In genomic region chr10:85044191-85044711, GRCm38 (mm10) we compare ENCODE assay signal across 8 mouse cellular contexts. TPM values are rescaled to one million over a fixed set of nuclear protein-coding genes. Genes with fewer than 3 reads are reported as not detected.
DNase-seq lines count a peak whose midpoint lies in the region; ATAC-seq and TF ChIP-seq lines count a peak whose summit lies in the region.

No protein-coding gene starts in this region.

- no peak for TF ChIP-seq CTCF in kidney, postnatal 0 days (IDR thresholded peaks at IDR 0.05; ENCODE audit: low read depth)

- no peaks in the 10 kb centered on the region for H3K27me3 ChIP-seq in kidney, postnatal 0 days (ENCODE audit: insufficient read depth, low read length)
- H3K27me3 ChIP-seq in limb, embryonic 12.5 days, result peaks cover 2% of the 10 kb centered on the region; the same call in 1 of the 2 replicates
- no peaks in the 10 kb centered on the region for H3K27me3 ChIP-seq in midbrain, embryonic 15.5 days (replicated peaks)

- ATAC-seq in kidney, postnatal 0 days (replicated peaks; ENCODE audit: low FRiP score, low read depth), result no peak
- no peak for ATAC-seq in limb, embryonic 12.5 days (ENCODE audit: insufficient number of reproducible peaks, insufficient read depth, low FRiP score, low TSS enrichment, low read depth)
- ATAC-seq in midbrain, embryonic 15.5 days (replicated peaks), result peak; percentile 43

- peak; percentile 12 for DNase-seq in kidney, postnatal 0 days (ENCODE audit: low spot score)
- DNase-seq in kidney, adult 18-20 months, result no peak
- peak; percentile 3 for DNase-seq in heart, adult 8-10 months (ENCODE audit: low spot score)
- DNase-seq in frontal cortex, adult 2 months (ENCODE audit: extremely low spot score in 1 of 2, low spot score in 1 of 2), result no peak
- DNase-seq in thymus, postnatal 14 days, result no peak
- no peak for DNase-seq in frontal cortex, postnatal 36 days (ENCODE audit: low spot score in 2 of 2)

- 37% methylated on average over 17 of the region's 17 CpGs for WGBS in kidney, postnatal 0 days
- 20% methylated on average over 17 of the region's 17 CpGs for WGBS in limb, embryonic 12.5 days
- WGBS in midbrain, embryonic 15.5 days, result 6% methylated on average over 17 of the region's 17 CpGs

- H3K4me2 ChIP-seq in kidney, postnatal 0 days (ENCODE audit: low read length), result peak overlapping the region; percentile 48
- H3K4me2 ChIP-seq in limb, embryonic 12.5 days, result peak overlapping the region; percentile 51
- H3K4me2 ChIP-seq in midbrain, embryonic 15.5 days, result peak overlapping the region; percentile 42

- H3K9ac ChIP-seq in kidney, postnatal 0 days (ENCODE audit: low read depth, low read length), result peak overlapping the region; percentile 38; the same call in 1 of the 2 replicates
- 0 out of 2 replicates have a peak overlapping the region, but pooled peaks have one; percentile 24 for H3K9ac ChIP-seq in limb, embryonic 12.5 days (replicated peaks)
- no peak overlapping the region for H3K9ac ChIP-seq in midbrain, embryonic 15.5 days

- no peaks in the 10 kb centered on the region for H3K36me3 ChIP-seq in kidney, postnatal 0 days (ENCODE audit: insufficient read depth, low read length)
- no peaks in the 10 kb centered on the region for H3K36me3 ChIP-seq in limb, embryonic 12.5 days
- H3K36me3 ChIP-seq in midbrain, embryonic 15.5 days (replicated peaks), result no peaks in the 10 kb centered on the region

- H3K27ac ChIP-seq in kidney, postnatal 0 days, result no peak overlapping the region
- H3K27ac ChIP-seq in limb, embryonic 12.5 days, result no peak overlapping the region
- H3K27ac ChIP-seq in midbrain, embryonic 15.5 days, result no peak overlapping the region

- H3K4me1 ChIP-seq in kidney, postnatal 0 days (replicated peaks; ENCODE audit: insufficient read depth, low read length), result no peaks in the 10 kb centered on the region
- H3K4me1 ChIP-seq in limb, embryonic 12.5 days (replicated peaks), result peaks cover 9% of the 10 kb centered on the region
- H3K4me1 ChIP-seq in midbrain, embryonic 15.5 days, result peaks cover 8% of the 10 kb centered on the region

- H3K9me3 ChIP-seq in kidney, postnatal 0 days (replicated peaks; ENCODE audit: low read length), result no peaks in the 10 kb centered on the region
- no peaks in the 10 kb centered on the region for H3K9me3 ChIP-seq in limb, embryonic 12.5 days
- H3K9me3 ChIP-seq in midbrain, embryonic 15.5 days, result no peaks in the 10 kb centered on the region

- H3K4me3 ChIP-seq in kidney, postnatal 0 days (replicated peaks; ENCODE audit: low read depth, low read length), result no peak overlapping the region; the same call in 1 of the 2 replicates
- H3K4me3 ChIP-seq in limb, embryonic 12.5 days (replicated peaks), result peak overlapping the region; percentile 22
- H3K4me3 ChIP-seq in midbrain, embryonic 15.5 days, result no peak overlapping the region

RNA-seq across cellular contexts. Expression of gene Fhl4, which starts 58.0 kb away (rescaled TPM):
- polyA plus RNA-seq in kidney, postnatal 0 days (2015; fragmentation: Nextera tagmentation; extraction: Ambion mirVana), result 0.89 and 0.94 TPM in 2 replicates
- total RNA-seq in heart, adult 8-10 months (2022), result under 1 TPM; 0.17 to 0.46 (median 0.36) TPM
- 0.79 and 0.95 TPM in 2 replicates for polyA plus RNA-seq in limb, embryonic 12.5 days (2016; fragmentation: Nextera tagmentation; extraction: Ambion mirVana)
- polyA plus RNA-seq in midbrain, embryonic 15.5 days (2015; fragmentation: Nextera tagmentation; extraction: Ambion mirVana), result 2.4 and 2.6 TPM in 2 replicates
- 0.97 and 1.3 TPM in 2 replicates for polyA plus RNA-seq in frontal cortex, adult 2 months (2012; rRNA removed)

RNA-seq across cellular contexts. Expression of gene Tmem263, which starts 58.2 kb away (rescaled TPM):
- polyA plus RNA-seq in kidney, postnatal 0 days (2015; fragmentation: Nextera tagmentation; extraction: Ambion mirVana), result 49.7 and 56.7 TPM in 2 replicates
- total RNA-seq in heart, adult 8-10 months (2022), result 10 to 100 TPM; 14.3 to 14.7 (median 14.6) TPM
- 106 and 109 TPM in 2 replicates for polyA plus RNA-seq in limb, embryonic 12.5 days (2016; fragmentation: Nextera tagmentation; extraction: Ambion mirVana)
- 52.3 and 52.8 TPM in 2 replicates for polyA plus RNA-seq in midbrain, embryonic 15.5 days (2015; fragmentation: Nextera tagmentation; extraction: Ambion mirVana)
- polyA plus RNA-seq in frontal cortex, adult 2 months (2012; rRNA removed), result 19.7 and 19.8 TPM in 2 replicates

Comparison
In these comparisons a context has a peak if more than half of its experiments do, and no peak if none do; other contexts are left out.
1. DNase-seq: peak in kidney, postnatal 0 days (single experiment) and heart, adult 8-10 months (single experiment); none in kidney, adult 18-20 months (single experiment), frontal cortex, adult 2 months (0 of 2), thymus, postnatal 14 days (single experiment) and frontal cortex, postnatal 36 days (0 of 2).
2. Peak in every context shown above with its lines, with median percentiles within 50 percentile points of each other: H3K4me2 ChIP-seq.